Mouse (Mus musculus): Measurements from ENCODE around the gene Nxpe2.
A peak's percentile ranks its signal among the peaks of the same experiment; 100 is the strongest.

The Nxpe2 gene

DNA sequence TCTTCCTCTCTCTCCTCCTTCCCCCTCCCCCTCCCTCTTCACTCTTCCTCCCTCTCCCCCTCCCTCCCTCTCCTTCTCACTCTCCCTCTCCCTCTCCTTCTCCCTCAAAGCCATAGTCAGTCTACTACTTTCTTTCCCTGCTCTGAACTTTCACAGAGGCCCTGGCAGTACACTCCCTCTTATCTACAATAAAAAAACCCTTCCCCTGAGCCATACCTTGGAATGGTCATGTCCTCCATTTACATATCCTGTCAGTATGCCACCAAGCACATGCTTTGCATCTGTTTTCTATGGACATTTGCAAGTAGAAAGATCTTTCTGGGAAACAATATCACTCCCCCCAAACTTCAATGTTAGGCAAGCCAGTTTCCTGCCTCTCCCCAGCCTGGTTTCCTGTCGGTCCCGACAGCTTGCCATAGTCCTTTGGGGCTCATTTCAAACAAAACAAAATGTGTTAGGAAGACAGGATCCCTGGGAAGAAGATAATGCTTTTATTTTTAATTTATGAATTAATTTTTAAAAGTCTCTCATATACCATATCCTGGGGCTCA lies at the start of gene Nxpe2:
Gene Nxpe2 (minus strand): TSS at position 307 of the 551 bp plus-strand sequence.
- no peak for DNase-seq (ENCODE audit: low read depth in 1 of 2, low spot score in 2 of 2)

DNA sequence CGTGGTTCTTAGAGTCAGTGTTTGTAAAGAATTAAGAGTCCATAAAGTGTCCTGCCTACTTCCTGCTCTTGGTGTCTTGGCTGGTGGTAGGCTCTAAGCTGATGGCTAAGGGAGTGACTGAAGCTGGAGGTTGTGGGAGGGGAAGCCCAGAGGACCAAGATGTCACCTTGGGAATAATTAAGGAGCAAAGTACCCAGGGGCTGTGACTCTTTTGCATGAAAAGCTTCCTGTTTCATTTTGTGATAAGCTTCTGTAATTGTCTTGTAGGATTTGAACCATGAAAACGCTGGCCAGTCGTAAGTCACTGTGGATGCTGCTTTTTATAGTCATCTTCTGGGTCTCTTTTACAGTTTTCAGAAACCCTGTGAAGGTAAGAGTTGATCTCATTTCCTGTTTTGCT lies 36.7 kb upstream of the Nxpe2 start:
- DNase-seq (ENCODE audit: low read depth in 1 of 2, low spot score in 2 of 2): no peak

- DNase-seq (ENCODE audit: low read depth in 1 of 2, low spot score in 2 of 2): peak in 1 of 2 experiments; percentile 58
These were observed 35.2 kb upstream of the Nxpe2 start for GRCm38 (mm10) chr9:48388451-48388850.

- no peak for DNase-seq (ENCODE audit: low read depth in 1 of 2, low spot score in 2 of 2)
These were observed 21.1 kb upstream of the Nxpe2 start for GRCm38 (mm10) chr9:48374357-48374756.

- peak in 1 of 2 experiments; percentile 16 for DNase-seq (ENCODE audit: low read depth in 1 of 2, low spot score in 2 of 2)
These were observed 20.1 kb upstream of the Nxpe2 start for GRCm38 (mm10) chr9:48373232-48373878.

GRCm38 (mm10) chr9:48362743-48363142 lies 9.5 kb upstream of the Nxpe2 start:
- no peak for DNase-seq (ENCODE audit: low read depth in 1 of 2, low spot score in 2 of 2)

DNA sequence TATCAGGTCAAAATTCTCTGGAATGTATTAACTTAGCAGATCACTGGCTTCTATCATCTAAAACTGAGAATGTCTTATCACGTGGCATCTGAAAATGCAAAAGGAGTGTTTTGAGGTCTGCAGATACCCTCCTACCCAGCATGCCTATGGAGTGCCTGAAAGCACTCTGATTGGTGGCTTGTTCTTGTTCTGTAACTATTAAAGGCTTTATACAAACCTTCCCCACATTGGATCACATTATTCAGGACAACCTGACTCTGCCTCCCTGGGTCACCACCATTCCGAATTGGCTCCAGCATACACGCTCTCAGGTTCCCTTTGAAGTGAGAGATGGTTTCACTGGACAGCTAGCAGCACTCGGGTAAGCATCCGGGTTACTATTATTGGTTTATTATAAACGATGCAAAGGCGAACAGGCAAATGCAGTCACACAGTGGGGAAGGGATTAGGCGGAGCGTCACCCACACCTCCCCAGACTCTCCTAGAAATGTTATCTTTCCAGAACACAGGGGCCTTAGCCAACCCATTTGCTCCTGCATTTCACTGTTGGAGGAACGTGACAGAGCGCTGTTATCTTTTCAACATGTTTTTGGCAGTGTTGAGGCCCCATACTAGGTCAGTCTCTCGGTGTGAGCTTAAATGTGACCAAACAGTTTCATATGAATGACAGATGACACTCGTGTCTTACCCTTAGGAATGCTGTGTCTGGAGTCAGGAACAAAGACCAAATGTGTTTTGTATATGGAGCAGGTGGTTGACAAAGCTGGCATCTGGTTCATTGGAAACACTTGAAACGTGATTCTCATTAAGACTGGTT lies 8.8 kb upstream of the Nxpe2 start:
- DNase-seq (ENCODE audit: low read depth in 1 of 2, low spot score in 2 of 2): no peak

- no peak for DNase-seq (ENCODE audit: low read depth in 1 of 2, low spot score in 2 of 2)
These were observed 7.6 kb upstream of the Nxpe2 start for GRCm38 (mm10) chr9:48360826-48361225.

DNA sequence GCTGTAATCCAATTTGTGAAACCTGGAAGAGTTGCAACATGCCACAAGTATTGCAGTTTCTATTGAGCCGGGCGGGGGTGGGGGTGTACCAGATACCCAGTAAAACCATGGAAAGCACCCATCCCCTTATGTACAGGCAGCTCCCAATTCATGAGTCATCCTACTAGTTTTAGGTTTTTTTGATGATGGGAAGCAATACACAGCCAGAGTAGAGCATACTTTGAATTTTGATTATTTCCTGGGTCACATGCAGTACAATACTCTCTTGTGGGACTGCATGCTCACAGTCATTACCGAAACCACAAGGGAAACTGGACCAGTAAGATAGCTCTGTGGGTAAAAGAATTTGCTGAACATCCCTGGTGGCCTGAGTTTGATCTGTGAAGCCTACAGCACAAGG lies 3.8 kb upstream of the Nxpe2 start:
- no peak for DNase-seq (ENCODE audit: low read depth in 1 of 2, low spot score in 2 of 2)

- DNase-seq (ENCODE audit: low read depth in 1 of 2, low spot score in 2 of 2): peak in 1 of 2 experiments; percentile 66
These were observed 1.5 kb upstream of the Nxpe2 start for GRCm38 (mm10) chr9:48354793-48355192.

- no peak for DNase-seq (ENCODE audit: low read depth in 1 of 2, low spot score in 2 of 2)
These were observed 868 bp upstream of the Nxpe2 start for GRCm38 (mm10) chr9:48354122-48354521.

- no peak for DNase-seq (ENCODE audit: low read depth in 1 of 2, low spot score in 2 of 2)
These were observed 7.4 kb downstream of the Nxpe2 start for GRCm38 (mm10) chr9:48345866-48346265.

DNA sequence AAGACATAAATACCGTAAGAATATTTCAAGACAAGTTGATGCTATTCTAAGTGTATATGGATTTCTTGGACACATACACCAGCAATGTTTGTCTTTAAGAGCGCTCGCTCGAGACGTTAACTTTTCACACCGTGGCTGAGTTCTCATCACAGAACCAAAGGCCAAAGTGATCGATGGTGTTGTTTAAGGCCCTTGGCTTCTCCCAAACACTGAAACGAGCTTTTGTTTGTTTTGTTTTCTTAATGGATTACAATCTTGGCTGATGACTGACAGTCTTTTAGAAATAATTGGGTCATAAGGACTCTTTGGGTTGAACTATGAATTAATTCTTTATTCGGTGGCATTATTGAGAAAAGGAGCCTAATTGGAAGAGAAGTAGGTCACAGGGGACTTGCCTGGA lies 7.8 kb downstream of the Nxpe2 start:
- DNase-seq (ENCODE audit: low read depth in 1 of 2, low spot score in 2 of 2): no peak

- no peak for DNase-seq (ENCODE audit: low read depth in 1 of 2, low spot score in 2 of 2)
These were observed 12.4 kb downstream of the Nxpe2 start for GRCm38 (mm10) chr9:48340708-48341380.

GRCm38 (mm10) chr9:48339563-48339962 lies 13.7 kb downstream of the Nxpe2 start:
- DNase-seq (ENCODE audit: low read depth in 1 of 2, low spot score in 2 of 2): no peak

DNA sequence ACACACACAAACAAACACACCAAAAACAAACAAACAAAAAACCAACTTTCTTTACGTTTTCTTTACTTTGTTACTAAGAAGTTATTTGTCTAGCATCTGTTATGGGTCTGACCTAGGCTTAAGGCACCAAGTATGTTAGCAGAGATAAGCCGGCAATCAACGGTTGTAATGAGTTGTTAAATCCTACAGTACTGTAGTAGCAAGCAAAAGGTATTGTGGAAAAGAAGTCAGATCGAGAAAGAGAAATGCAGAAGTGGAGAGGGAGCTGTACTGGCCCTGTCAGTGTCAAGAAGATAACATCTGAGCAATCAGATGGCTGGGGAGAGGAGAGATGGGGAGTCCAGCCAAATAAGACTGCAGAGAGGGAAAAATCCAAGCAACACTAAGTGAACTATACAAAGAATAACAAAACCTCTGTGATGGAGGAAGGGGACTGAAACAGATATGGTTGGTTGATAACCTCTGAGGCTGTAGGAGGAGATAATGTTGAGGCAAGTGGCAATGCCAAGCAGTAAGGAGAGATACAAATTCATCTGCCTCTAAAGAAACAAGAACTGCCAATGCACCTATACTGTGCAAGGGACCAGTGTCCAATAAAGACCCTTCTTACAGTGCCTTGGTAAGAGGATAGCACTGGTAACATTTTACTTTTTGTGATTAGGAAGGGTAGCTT lies 14.3 kb downstream of the Nxpe2 start:
- no peak for DNase-seq (ENCODE audit: low read depth in 1 of 2, low spot score in 2 of 2)

DNA sequence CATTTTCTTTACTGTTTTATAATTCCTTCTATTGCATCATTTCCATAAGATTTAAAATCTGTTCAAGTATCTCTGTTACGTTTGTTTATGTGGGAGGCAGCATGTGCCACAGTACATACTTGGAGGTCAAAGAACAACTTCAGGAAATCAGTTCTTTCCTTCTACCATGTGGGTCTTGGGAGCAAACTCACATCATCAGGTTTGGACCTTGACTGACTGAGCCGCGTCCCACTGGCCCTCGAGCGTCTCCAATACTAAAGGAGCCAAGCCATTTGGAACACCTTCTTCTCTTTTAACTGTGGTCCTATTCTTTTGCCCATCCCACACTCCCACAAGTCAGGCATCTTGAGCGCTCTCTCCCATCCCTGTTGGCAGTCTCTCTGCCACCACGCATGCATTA lies 23.7 kb downstream of the Nxpe2 start:
- DNase-seq (ENCODE audit: low read depth in 1 of 2, low spot score in 2 of 2): no peak

DNA sequence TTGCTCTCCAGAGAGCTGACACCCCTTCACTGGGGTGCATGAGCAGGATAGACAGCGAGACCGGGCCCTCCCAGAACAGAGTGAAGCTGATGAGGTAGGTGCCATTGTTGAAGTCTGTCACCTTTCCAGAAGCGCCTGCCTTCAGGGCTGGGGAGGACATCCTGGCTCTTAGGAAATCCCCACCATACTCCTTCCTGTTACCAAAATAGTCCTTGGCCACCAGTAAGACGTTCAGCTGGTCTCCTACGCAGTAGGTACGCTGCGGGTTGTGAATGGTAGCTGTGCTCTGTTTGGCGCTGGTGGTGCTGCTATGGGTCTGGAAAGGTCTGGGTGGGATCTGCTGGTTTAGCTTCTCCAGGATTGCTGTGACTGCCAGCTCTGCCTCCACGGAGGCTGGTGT lies 26.9 kb downstream of the Nxpe2 start:
- no peak for DNase-seq (ENCODE audit: low read depth in 1 of 2, low spot score in 2 of 2)

DNA sequence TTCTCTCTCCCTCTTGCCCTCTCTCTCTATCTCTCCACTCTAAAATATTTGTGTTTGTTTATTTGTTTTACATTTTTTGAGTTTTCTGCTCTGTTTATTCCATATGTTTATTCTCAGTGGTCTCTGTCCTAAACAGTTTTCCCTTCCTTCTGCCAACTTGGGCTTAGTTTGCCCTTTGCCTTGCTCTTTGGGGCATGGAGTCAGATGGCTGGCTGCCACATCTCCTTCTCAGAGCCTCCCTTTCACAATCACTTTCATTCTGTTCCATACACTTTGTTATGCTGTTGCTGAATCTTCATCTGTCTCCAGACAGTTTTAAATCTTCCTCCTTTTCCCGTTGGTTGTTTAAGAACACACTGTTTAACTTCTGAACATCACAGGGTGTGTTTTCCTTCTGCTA lies 37.4 kb downstream of the Nxpe2 start:
- no peak for DNase-seq (ENCODE audit: low read depth in 1 of 2, low spot score in 2 of 2)

DNA sequence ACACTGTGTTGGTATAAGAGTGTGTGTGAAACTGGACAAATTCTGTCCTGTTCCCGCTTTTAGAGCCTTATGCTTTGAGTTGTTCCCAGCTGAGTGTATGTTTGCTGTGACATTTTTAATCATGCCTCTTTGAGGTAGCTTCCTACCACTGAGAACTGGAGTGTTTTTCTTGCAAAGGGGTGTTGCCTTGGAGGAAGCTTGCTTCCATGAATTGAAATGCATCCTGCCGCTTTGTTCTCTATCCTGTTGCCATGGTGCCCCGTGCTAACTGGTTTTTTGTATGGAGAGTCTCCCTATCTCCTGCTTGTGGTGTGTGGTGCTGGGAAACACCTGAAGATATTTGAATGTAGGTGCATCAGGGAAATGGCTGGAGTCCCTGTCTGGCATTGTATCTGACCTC lies 39.1 kb downstream of the Nxpe2 start:
- DNase-seq (ENCODE audit: low read depth in 1 of 2, low spot score in 2 of 2): no peak

GRCm38 (mm10) chr9:48311241-48311640 lies 42.0 kb downstream of the Nxpe2 start:
- DNase-seq (ENCODE audit: low read depth in 1 of 2, low spot score in 2 of 2): no peak
